In the genomic region with DNA sequence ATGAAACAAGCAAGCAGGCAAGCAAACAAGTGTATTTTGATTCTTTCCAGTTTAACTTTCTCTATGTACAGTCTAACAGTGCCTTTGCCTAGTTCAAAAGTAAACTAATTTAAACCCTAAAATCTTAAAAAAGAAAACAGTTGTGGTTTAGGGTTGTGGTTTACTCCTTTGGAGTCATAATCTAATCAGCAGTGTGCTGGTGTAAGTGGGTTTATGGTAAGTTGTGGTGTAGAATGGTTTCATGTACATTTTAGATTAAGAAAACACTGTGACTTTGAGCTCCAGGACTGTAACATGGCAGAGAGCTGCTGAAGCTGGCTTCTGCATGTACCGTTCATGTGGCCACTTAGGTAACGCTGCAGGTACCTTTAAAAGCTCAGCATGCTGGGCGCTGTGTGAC, we compare ENCODE assay signal across 25 mouse cellular contexts. TPM values are rescaled to one million over a fixed set of nuclear protein-coding genes. Genes with fewer than 3 reads are reported as not detected.
DNase-seq lines count a peak whose midpoint lies in the region; ATAC-seq and TF ChIP-seq lines count a peak whose summit lies in the region.
"Had no signal": no experiment of that assay in that cellular context is flagged by ENCODE, and none has a peak within 500 bp of the region (broad histone marks: within the 10 kb centered on the region; RNA-seq: fewer than 3 reads in every experiment).

No protein-coding gene starts in this region.

- H3K9me3 ChIP-seq in megakaryocyte, embryonic 14.5 days = no peaks in the 10 kb centered on the region
- H3K9me3 ChIP-seq in MEL (replicated peaks; ENCODE audit: insufficient read depth, low read length) = no peaks in the 10 kb centered on the region
- no peaks in the 10 kb centered on the region for H3K9me3 ChIP-seq in hindbrain, embryonic 10.5 days
- H3K9me3 ChIP-seq: embryonic facial prominence, embryonic 12.5 days; embryonic facial prominence, embryonic 15.5 days; G1E; hindbrain, embryonic 13.5 days had no signal

- H3K4me1 ChIP-seq in megakaryocyte, embryonic 14.5 days = peaks cover 65% of the 10 kb centered on the region
- H3K4me1 ChIP-seq in MEL (ENCODE audit: control insufficient read depth in 1 of 2, insufficient read depth in 2 of 2, low read length in 2 of 2) = peaks cover 2 to 10% of the 10 kb centered on the region in 2 experiments; a peak in 3 of 4 replicates
- peaks cover 24% of the 10 kb centered on the region for H3K4me1 ChIP-seq in hindbrain, embryonic 10.5 days (replicated peaks)

- TF ChIP-seq RAD21 in MEL (IDR thresholded peaks at IDR 0.05; ENCODE audit: low read depth, low read length) = no peak

- no peak overlapping the region for H3K9ac ChIP-seq in MEL (ENCODE audit: control insufficient read depth, low read depth, low read length, poor library complexity, severe bottlenecking)
- H3K9ac ChIP-seq: embryonic facial prominence, embryonic 12.5 days; embryonic facial prominence, embryonic 15.5 days; forebrain, postnatal 0 days; hindbrain, embryonic 13.5 days had no signal

- TF ChIP-seq POLR2A in MEL (IDR thresholded peaks at IDR 0.05; ENCODE audit: control insufficient read depth in 1 of 2, insufficient read depth in 1 of 2, low read depth in 1 of 2, low read length in 2 of 2, poor library complexity in 1 of 2) = no peak

- peak; percentile 60 for DNase-seq in MEL (ENCODE audit: low read depth, low spot score)
- peak; percentile 44 for DNase-seq in induced T-regulatory cell, adult 2 months (ENCODE audit: low read depth)
- DNase-seq in naive thymus-derived CD4-positive, alpha-beta T cell, adult 2 months (ENCODE audit: low read depth) = peak; percentile 41
- DNase-seq in hindbrain, embryonic 10.5 days (ENCODE audit: low spot score) = no peak
- no peak for DNase-seq in left cerebral cortex, postnatal 14 days (ENCODE audit: low spot score in 2 of 2)
- DNase-seq in ovary, postnatal 14 days (ENCODE audit: low spot score) = no peak
- DNase-seq: adrenal gland, adult 8-10 months; adrenal gland, postnatal 25 days; cerebellum, adult 18-20 months; cerebellum, adult 9-10 months; cerebellum, postnatal 14 days; forebrain, postnatal 0 days; gastrocnemius, adult 2 months; gastrocnemius, postnatal 14 days; heart, adult 11 months had no signal

- TF ChIP-seq CTCF in MEL (IDR thresholded peaks at IDR 0.05 in 2 of 3, conservative IDR thresholded peaks at IDR 0.05 in 1 of 3; ENCODE audit: control insufficient read depth in 1 of 3, insufficient read depth in 1 of 3, low read depth in 2 of 3, low read length in 3 of 3, poor library complexity in 1 of 3, severe bottlenecking in 1 of 3) = no peak

- H3K79me2 ChIP-seq in MEL (ENCODE audit: control insufficient read depth, insufficient read depth, low read length, poor library complexity) = peaks cover 18% of the 10 kb centered on the region

- peaks cover 48% of the 10 kb centered on the region for H3K36me3 ChIP-seq in megakaryocyte, embryonic 14.5 days (replicated peaks; ENCODE audit: low read length)
- peaks cover 4 to 36% of the 10 kb centered on the region in 2 experiments for H3K36me3 ChIP-seq in MEL (ENCODE audit: control insufficient read depth in 1 of 2, insufficient read depth in 2 of 2, low read length in 2 of 2)
- peaks cover 57% of the 10 kb centered on the region for H3K36me3 ChIP-seq in hindbrain, embryonic 10.5 days

- no peaks in the 10 kb centered on the region for H3K27me3 ChIP-seq in megakaryocyte, embryonic 14.5 days (replicated peaks)
- no peaks in the 10 kb centered on the region for H3K27me3 ChIP-seq in MEL (ENCODE audit: control insufficient read depth in 1 of 2, insufficient read depth in 2 of 2, low read length in 2 of 2)
- H3K27me3 ChIP-seq in hindbrain, embryonic 10.5 days (ENCODE audit: insufficient read depth, poor library complexity, severe bottlenecking) = no peaks in the 10 kb centered on the region
- H3K27me3 ChIP-seq: CH12.LX; embryonic facial prominence, embryonic 12.5 days; embryonic facial prominence, embryonic 15.5 days; hindbrain, embryonic 13.5 days had no signal

- no peak overlapping the region for H3K27ac ChIP-seq in MEL (ENCODE audit: control insufficient read depth, low read depth, low read length)
- H3K27ac ChIP-seq in hindbrain, embryonic 10.5 days = no peak overlapping the region
- H3K27ac ChIP-seq: embryonic facial prominence, embryonic 12.5 days; embryonic facial prominence, embryonic 15.5 days; gastrocnemius, adult 2 months; hindbrain, embryonic 13.5 days; hindbrain, postnatal 0 days had no signal

- peak; percentile 74 to 85; a peak in 3 of 4 replicates for TF ChIP-seq EP300 in MEL (IDR thresholded peaks at IDR 0.05; ENCODE audit: low read depth in 1 of 2, low read length in 2 of 2)

- intact Hi-C loops in left cerebral cortex, postnatal 14 days (cut with DNase I) = loop anchor here (10.0 kb wide), 1 partner anchor 367 kb away; a partner anchor contains a TSS

- ATAC-seq in megakaryocyte, adult 5-6 weeks (ENCODE audit: poor library complexity, severe bottlenecking) = no peak
- ATAC-seq: activated CD4-positive, CD25-positive, alpha-beta regulatory T cell, adult 4 months; forebrain, embryonic 14.5 days; forebrain, postnatal 0 days; hindbrain, postnatal 0 days had no signal

- 99% methylated on average over 3 of the region's 3 CpGs for WGBS in hindbrain, embryonic 10.5 days

- peak overlapping the region; percentile 75 for H3K4me3 ChIP-seq in megakaryocyte, embryonic 14.5 days (replicated peaks)
- H3K4me3 ChIP-seq in MEL (ENCODE audit: control insufficient read depth in 1 of 2, insufficient read depth in 1 of 2, low read depth in 2 of 2, low read length in 2 of 2) = no peak overlapping the region
- H3K4me3 ChIP-seq in hindbrain, embryonic 10.5 days = no peak overlapping the region
- H3K4me3 ChIP-seq: embryonic facial prominence, embryonic 12.5 days; embryonic facial prominence, embryonic 15.5 days; gastrocnemius, adult 2 months; hindbrain, embryonic 13.5 days had no signal

TF ChIP-seq in MEL, 35 proteins besides CTCF, POLR2A, EP300 and RAD21:
- TF ChIP-seq MYC (IDR thresholded peaks at IDR 0.05; ENCODE audit: low read depth, low read length) (no peak), SMC3 (IDR thresholded peaks at IDR 0.05; ENCODE audit: low read depth, low read length) (no peak), NELFE (IDR thresholded peaks at IDR 0.05; ENCODE audit: low read depth, low read length) (no peak), UBTF (IDR thresholded peaks at IDR 0.05; ENCODE audit: borderline replicate concordance, insufficient read depth, low read depth, low read length) (no peak), SIN3A (IDR thresholded peaks at IDR 0.05; ENCODE audit: low read length) (0 out of 2 replicates have a peak, but pooled peaks have one; percentile 24), MXI1 (IDR thresholded peaks at IDR 0.05; ENCODE audit: low read depth, low read length) (no peak), JUND (IDR thresholded peaks at IDR 0.05; ENCODE audit: low read depth, low read length) (no peak), RCOR1 (IDR thresholded peaks at IDR 0.05; ENCODE audit: low read depth, low read length) (peak; percentile 99), ETS1 (IDR thresholded peaks at IDR 0.05; ENCODE audit: low read depth, low read length) (0 out of 2 replicates have a peak, but pooled peaks have one; percentile 45), USF2 (IDR thresholded peaks at IDR 0.05; ENCODE audit: borderline replicate concordance in 1 of 2, insufficient read depth in 1 of 2, low read depth in 1 of 2, low read length in 2 of 2) (no peak), TCF12 (IDR thresholded peaks at IDR 0.05; ENCODE audit: low read depth, low read length) (peak; percentile 80), TAL1 (IDR thresholded peaks at IDR 0.05; ENCODE audit: low read length) (peak; percentile 82), MAFK (IDR thresholded peaks at IDR 0.05; ENCODE audit: borderline replicate concordance, low read depth, low read length) (peak; percentile 59; the same call in 1 of the 2 replicates), ELF1 (IDR thresholded peaks at IDR 0.05; ENCODE audit: low read depth, low read length) (no peak), MAX (IDR thresholded peaks at IDR 0.05; ENCODE audit: low read length) (no peak), GATA1 (IDR thresholded peaks at IDR 0.05; ENCODE audit: low read depth, low read length) (peak; percentile 89)

RNA-seq across cellular contexts. Expression of a gene that starts 3.4 kb away (rescaled TPM):
- 0.81 and 1.7 TPM in 2 replicates for polyA plus RNA-seq in megakaryocyte, embryonic 14.5 days (2012; ENCODE audit: insufficient read depth, low replicate concordance)
- 8.6 and 11.2 TPM in 2 replicates for total RNA-seq in megakaryocyte, adult 5-6 weeks (2015)
- 13.4 and 15.1 TPM in 2 replicates for total RNA-seq in megakaryocyte, adult 5-6 weeks (2017)
- total RNA-seq in MEL (2012; rRNA removed) = 8.8 and 9.0 TPM in 2 replicates
- polyA plus RNA-seq in MEL (2012; ENCODE audit: insufficient read depth in 1 of 2, insufficient read length in 2 of 2, low read depth in 1 of 2, low replicate concordance in 2 of 2, missing spikeins in 1 of 2) = 10 to 100 TPM in 1 of 2 experiments, not detected in 1; 20.8 TPM
- polyA plus RNA-seq in hindbrain, embryonic 10.5 days (2016; fragmentation: Nextera tagmentation; extraction: Ambion mirVana) = 8.8 and 14.9 TPM in 2 replicates
- total RNA-seq in left cerebral cortex, postnatal 14 days (2021) = 1 to 10 TPM; 4.0 to 4.5 TPM

RNA-seq across cellular contexts. Expression of a gene that starts 18.6 kb away (rescaled TPM):
- polyA plus RNA-seq in megakaryocyte, embryonic 14.5 days (2012; ENCODE audit: insufficient read depth, low replicate concordance) = 12.5 and 22.7 TPM in 2 replicates
- 5.8 and 17.2 TPM in 2 replicates for total RNA-seq in megakaryocyte, adult 5-6 weeks (2015)
- 11.1 and 13.2 TPM in 2 replicates for total RNA-seq in megakaryocyte, adult 5-6 weeks (2017)
- total RNA-seq in MEL (2012; rRNA removed) = 10.1 and 14.4 TPM in 2 replicates
- 10 to 100 TPM in 1 of 2 experiments, not detected in 1; 10.7 TPM for polyA plus RNA-seq in MEL (2012; ENCODE audit: insufficient read depth in 1 of 2, insufficient read length in 2 of 2, low read depth in 1 of 2, low replicate concordance in 2 of 2, missing spikeins in 1 of 2)
- 27.7 and 30.5 TPM in 2 replicates for polyA plus RNA-seq in hindbrain, embryonic 10.5 days (2016; fragmentation: Nextera tagmentation; extraction: Ambion mirVana)
- total RNA-seq in left cerebral cortex, postnatal 14 days (2021) = 10 to 100 TPM; 25.7 to 28.1 TPM

RNA-seq across cellular contexts. Expression of a gene that starts 38.0 kb away (rescaled TPM):
- 4.1 TPM in 1 of 2 replicates, not detected in the other for polyA plus RNA-seq in megakaryocyte, embryonic 14.5 days (2012; ENCODE audit: insufficient read depth, low replicate concordance)
- 29.0 and 36.0 TPM in 2 replicates for total RNA-seq in megakaryocyte, adult 5-6 weeks (2015)
- total RNA-seq in megakaryocyte, adult 5-6 weeks (2017) = 16.3 and 18.5 TPM in 2 replicates
- total RNA-seq in MEL (2012; rRNA removed) = 1.4 and 2.0 TPM in 2 replicates
- 1 to 10 TPM in 1 of 2 experiments, not detected in 1; 1.6 TPM for polyA plus RNA-seq in MEL (2012; ENCODE audit: insufficient read depth in 1 of 2, insufficient read length in 2 of 2, low read depth in 1 of 2, low replicate concordance in 2 of 2, missing spikeins in 1 of 2)
- 0.50 and 0.78 TPM in 2 replicates for polyA plus RNA-seq in hindbrain, embryonic 10.5 days (2016; fragmentation: Nextera tagmentation; extraction: Ambion mirVana)
- total RNA-seq in left cerebral cortex, postnatal 14 days (2021) = under 1 TPM; 0.59 to 0.90 TPM
- total RNA-seq: adrenal gland, postnatal 25 days had no signal

Comparison
In these comparisons a context has a peak if more than half of its experiments do, and no peak if none do; other contexts are left out.
1. DNase-seq: peak in MEL (single experiment), induced T-regulatory cell, adult 2 months (single experiment) and naive thymus-derived CD4-positive, alpha-beta T cell, adult 2 months (single experiment); none in hindbrain, embryonic 10.5 days (single experiment), left cerebral cortex, postnatal 14 days (0 of 2) and ovary, postnatal 14 days (single experiment).